Mouse (Mus musculus): ENCODE measurements around the gene Hadh. TPM values are rescaled to one million over a fixed set of nuclear protein-coding genes. Genes with fewer than 3 reads are reported as not detected.

The Hadh gene
- polyA plus RNA-seq, 1 experiment from 2014 or later: 27.6 TPM

DNA sequence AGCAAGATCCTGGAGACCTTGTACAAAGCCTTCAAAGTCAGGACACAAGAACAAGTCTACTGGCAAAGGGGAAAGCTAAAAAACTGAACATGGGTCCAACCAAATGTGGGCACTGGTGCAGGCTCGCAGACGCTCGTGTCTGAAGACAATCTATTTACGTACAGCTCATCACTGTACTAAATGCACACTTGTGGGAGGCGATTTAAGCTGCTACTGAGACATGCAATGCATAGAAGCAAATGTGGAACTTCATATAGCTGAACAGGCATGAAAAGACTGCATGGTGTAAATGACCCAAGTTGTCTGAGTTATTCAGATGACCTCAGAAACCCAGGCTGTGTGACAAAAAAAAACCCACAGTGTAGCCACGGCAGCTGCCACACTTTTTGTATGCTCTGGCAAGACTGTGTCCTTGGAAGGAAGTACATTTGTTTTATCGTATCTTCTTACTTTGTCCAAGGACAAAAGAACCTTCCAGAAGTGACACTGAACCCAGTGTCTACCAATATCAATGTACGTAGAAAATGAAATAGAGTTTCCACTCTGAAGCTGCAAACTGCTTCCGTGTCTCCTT is 12.4 kb downstream of the Hadh start:
- H3K9ac ChIP-seq: no peak overlapping the region
- no peak for ATAC-seq (ENCODE audit: low FRiP score)
- H3K4me1 ChIP-seq (replicated peaks; ENCODE audit: control insufficient read depth, insufficient read depth, low read length): no peaks in the 10 kb centered on the region
- 92% methylated on average over 9 of the region's 9 CpGs for WGBS
- no peak overlapping the region for H3K4me3 ChIP-seq (replicated peaks; ENCODE audit: low read length)
- DNase-seq (ENCODE audit: low spot score): no peak
- H3K36me3 ChIP-seq (replicated peaks; ENCODE audit: control insufficient read depth, insufficient read depth): no peaks in the 10 kb centered on the region
- no peak overlapping the region for H3K27ac ChIP-seq
- no peaks in the 10 kb centered on the region for H3K27me3 ChIP-seq (ENCODE audit: control insufficient read depth, insufficient read depth, low read length)
- H3K9me3 ChIP-seq (ENCODE audit: control insufficient read depth, low read length): 0 out of 2 replicates have a peak, but pooled peaks cover 7% of the 10 kb centered on the region
- H3K4me2 ChIP-seq (replicated peaks): no peak overlapping the region

GRCm38 (mm10) chr3:131258921-131259320 is 13.0 kb downstream of the Hadh start:
- ATAC-seq (ENCODE audit: low FRiP score) (no peak), DNase-seq (ENCODE audit: low spot score) (no peak)
- Histone ChIP-seq H3K27me3 (ENCODE audit: control insufficient read depth, insufficient read depth, low read length) (no peaks in the 10 kb centered on the region), H3K9ac (no peak overlapping the region), H3K36me3 (replicated peaks; ENCODE audit: control insufficient read depth, insufficient read depth) (no peaks in the 10 kb centered on the region), H3K4me1 (replicated peaks; ENCODE audit: control insufficient read depth, insufficient read depth, low read length) (no peaks in the 10 kb centered on the region), H3K27ac (no peak overlapping the region), H3K4me2 (replicated peaks) (no peak overlapping the region), H3K4me3 (replicated peaks; ENCODE audit: low read length) (no peak overlapping the region), H3K9me3 (ENCODE audit: control insufficient read depth, low read length) (0 out of 2 replicates have a peak, but pooled peaks cover 7% of the 10 kb centered on the region)
- 91% methylated on average over 3 of the region's 3 CpGs for WGBS

GRCm38 (mm10) chr3:131255399-131255981 is 16.4 kb downstream of the Hadh start:
- Histone ChIP-seq H3K9me3 (ENCODE audit: control insufficient read depth, low read length) (no peaks in the 10 kb centered on the region), H3K4me1 (replicated peaks; ENCODE audit: control insufficient read depth, insufficient read depth, low read length) (no peaks in the 10 kb centered on the region), H3K4me3 (replicated peaks; ENCODE audit: low read length) (no peak overlapping the region), H3K4me2 (replicated peaks) (no peak overlapping the region), H3K27ac (no peak overlapping the region), H3K9ac (no peak overlapping the region), H3K36me3 (replicated peaks; ENCODE audit: control insufficient read depth, insufficient read depth) (no peaks in the 10 kb centered on the region), H3K27me3 (ENCODE audit: control insufficient read depth, insufficient read depth, low read length) (no peaks in the 10 kb centered on the region)
- no peak for DNase-seq (ENCODE audit: low spot score)
- ATAC-seq (ENCODE audit: low FRiP score): no peak
- WGBS: 95% methylated on average over 3 of the region's 3 CpGs

GRCm38 (mm10) chr3:131254991-131255390 is 16.9 kb downstream of the Hadh start:
- no peak overlapping the region for H3K9ac ChIP-seq
- no peaks in the 10 kb centered on the region for H3K27me3 ChIP-seq (ENCODE audit: control insufficient read depth, insufficient read depth, low read length)
- 93% methylated on average over 4 of the region's 4 CpGs for WGBS

DNA sequence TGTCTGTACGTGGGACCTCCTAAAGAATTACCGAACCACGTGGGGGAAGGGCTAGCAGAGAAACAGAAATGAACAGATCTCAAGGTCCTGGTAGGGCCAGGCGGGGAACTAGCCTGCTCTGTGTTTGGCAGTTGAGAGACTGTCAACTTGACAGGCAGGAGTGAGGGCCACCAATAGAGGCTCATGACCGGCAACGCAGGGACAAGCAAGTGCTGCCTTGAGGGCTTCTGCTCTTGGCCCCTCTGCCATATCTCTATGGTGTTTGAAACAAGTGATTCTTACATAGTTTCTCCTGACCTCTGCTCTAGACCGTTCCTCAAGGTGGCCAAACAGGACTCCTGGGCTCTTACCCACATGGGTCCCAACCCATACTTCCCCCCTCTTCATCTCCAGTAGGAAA is 20.3 kb downstream of the Hadh start:
- H3K9me3 ChIP-seq (ENCODE audit: control insufficient read depth, low read length): no peaks in the 10 kb centered on the region
- no peak overlapping the region for H3K4me3 ChIP-seq (replicated peaks; ENCODE audit: low read length)
- no peaks in the 10 kb centered on the region for H3K27me3 ChIP-seq (ENCODE audit: control insufficient read depth, insufficient read depth, low read length)
- DNase-seq (ENCODE audit: low spot score): no peak
- no peak overlapping the region for H3K27ac ChIP-seq
- no peaks in the 10 kb centered on the region for H3K36me3 ChIP-seq (replicated peaks; ENCODE audit: control insufficient read depth, insufficient read depth)
- H3K9ac ChIP-seq: no peak overlapping the region
- no peak for ATAC-seq (ENCODE audit: low FRiP score)
- no peak overlapping the region for H3K4me2 ChIP-seq (replicated peaks)
- H3K4me1 ChIP-seq (replicated peaks; ENCODE audit: control insufficient read depth, insufficient read depth, low read length): no peaks in the 10 kb centered on the region
- 92% methylated on average over 7 of the region's 7 CpGs for WGBS

More at GRCm38 (mm10) chr3:131254991-131255390, 16.9 kb downstream of the Hadh start:
- Histone ChIP-seq H3K27ac (no peak overlapping the region), H3K36me3 (replicated peaks; ENCODE audit: control insufficient read depth, insufficient read depth) (no peaks in the 10 kb centered on the region), H3K4me2 (replicated peaks) (no peak overlapping the region), H3K4me1 (replicated peaks; ENCODE audit: control insufficient read depth, insufficient read depth, low read length) (no peaks in the 10 kb centered on the region), H3K4me3 (replicated peaks; ENCODE audit: low read length) (no peak overlapping the region), H3K9me3 (ENCODE audit: control insufficient read depth, low read length) (no peaks in the 10 kb centered on the region)
- no peak for DNase-seq (ENCODE audit: low spot score)
- no peak for ATAC-seq (ENCODE audit: low FRiP score)

- ATAC-seq (ENCODE audit: low FRiP score) (no peak), DNase-seq (ENCODE audit: low spot score) (no peak)
- 95% methylated on average over 13 of the region's 13 CpGs for WGBS
- no peaks in the 10 kb centered on the region for H3K36me3 ChIP-seq (replicated peaks; ENCODE audit: control insufficient read depth, insufficient read depth)
- no peaks in the 10 kb centered on the region for H3K9me3 ChIP-seq (ENCODE audit: control insufficient read depth, low read length)
- H3K9ac ChIP-seq: no peak overlapping the region
- H3K27ac ChIP-seq: no peak overlapping the region
- no peaks in the 10 kb centered on the region for H3K27me3 ChIP-seq (ENCODE audit: control insufficient read depth, insufficient read depth, low read length)
- H3K4me2 ChIP-seq (replicated peaks): no peak overlapping the region
- no peaks in the 10 kb centered on the region for H3K4me1 ChIP-seq (replicated peaks; ENCODE audit: control insufficient read depth, insufficient read depth, low read length)
- H3K4me3 ChIP-seq (replicated peaks; ENCODE audit: low read length): no peak overlapping the region
Measured at GRCm38 (mm10) chr3:131250978-131251377, 20.9 kb downstream of the Hadh start.

- no peak for ATAC-seq (ENCODE audit: low FRiP score)
- Histone ChIP-seq H3K27me3 (ENCODE audit: control insufficient read depth, insufficient read depth, low read length) (no peaks in the 10 kb centered on the region), H3K4me1 (replicated peaks; ENCODE audit: control insufficient read depth, insufficient read depth, low read length) (no peaks in the 10 kb centered on the region), H3K4me2 (replicated peaks) (no peak overlapping the region), H3K9ac (no peak overlapping the region), H3K27ac (no peak overlapping the region), H3K36me3 (replicated peaks; ENCODE audit: control insufficient read depth, insufficient read depth) (no peaks in the 10 kb centered on the region), H3K9me3 (ENCODE audit: control insufficient read depth, low read length) (no peaks in the 10 kb centered on the region), H3K4me3 (replicated peaks; ENCODE audit: low read length) (no peak overlapping the region)
- DNase-seq (ENCODE audit: low spot score): no peak
- WGBS: 93% methylated on average over 2 of the region's 2 CpGs
Measured at GRCm38 (mm10) chr3:131250283-131250682, 21.6 kb downstream of the Hadh start.

DNA sequence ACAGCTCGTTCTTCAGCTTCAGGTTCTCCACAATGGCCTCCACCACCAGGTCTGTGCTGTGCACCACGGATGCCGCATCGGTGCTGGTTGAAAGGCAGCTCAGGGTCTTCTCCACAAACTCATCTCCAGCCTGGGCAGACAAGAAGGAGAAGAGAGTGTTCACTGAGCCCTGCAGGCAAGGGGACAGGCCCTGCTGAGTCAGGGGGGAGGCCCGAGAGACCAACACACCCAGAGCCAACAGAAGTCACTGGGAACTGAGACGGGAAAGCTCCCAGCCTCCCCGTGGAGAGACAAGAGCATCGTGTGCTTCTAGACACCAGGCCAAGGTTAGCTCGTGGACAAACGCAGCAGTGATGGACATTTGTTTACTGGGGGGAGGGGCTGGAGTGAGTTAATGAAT is 23.5 kb downstream of the Hadh start:
- no peaks in the 10 kb centered on the region for H3K4me1 ChIP-seq (replicated peaks; ENCODE audit: control insufficient read depth, insufficient read depth, low read length)
- H3K4me2 ChIP-seq (replicated peaks): no peak overlapping the region
- H3K27me3 ChIP-seq (ENCODE audit: control insufficient read depth, insufficient read depth, low read length): no peaks in the 10 kb centered on the region
- no peaks in the 10 kb centered on the region for H3K36me3 ChIP-seq (replicated peaks; ENCODE audit: control insufficient read depth, insufficient read depth)
- no peaks in the 10 kb centered on the region for H3K9me3 ChIP-seq (ENCODE audit: control insufficient read depth, low read length)
- DNase-seq (ENCODE audit: low spot score) (no peak), ATAC-seq (ENCODE audit: low FRiP score) (no peak)
- no peak overlapping the region for H3K4me3 ChIP-seq (replicated peaks; ENCODE audit: low read length)
- no peak overlapping the region for H3K27ac ChIP-seq
- no peak overlapping the region for H3K9ac ChIP-seq
- 82% methylated on average over 10 of the region's 10 CpGs for WGBS

DNA sequence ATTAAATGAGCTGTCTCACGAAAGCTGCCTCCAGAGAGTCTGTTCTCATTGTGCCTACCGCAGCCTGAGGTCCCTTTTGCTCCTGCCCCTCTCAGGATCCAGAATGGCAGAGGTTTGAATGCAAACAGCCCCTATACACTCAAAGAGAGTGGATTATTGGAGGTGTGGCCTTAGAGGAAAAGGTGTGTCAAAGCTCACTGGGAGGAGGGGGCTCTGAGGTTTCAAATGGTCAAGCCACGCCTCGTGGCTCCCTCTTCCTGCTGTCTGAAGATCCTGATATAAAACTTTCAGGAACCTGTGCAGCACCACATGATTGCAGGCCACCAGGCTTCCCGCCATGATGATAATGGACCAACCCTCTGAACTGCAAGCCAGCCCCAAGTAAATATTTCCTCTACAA is 24.1 kb downstream of the Hadh start:
- DNase-seq (ENCODE audit: low spot score): no peak
- WGBS: 87% methylated on average over 5 of the region's 5 CpGs

GRCm38 (mm10) chr3:131247447-131247846 is 24.5 kb downstream of the Hadh start:
- Histone ChIP-seq H3K4me2 (replicated peaks) (no peak overlapping the region), H3K27me3 (ENCODE audit: control insufficient read depth, insufficient read depth, low read length) (no peaks in the 10 kb centered on the region), H3K4me1 (replicated peaks; ENCODE audit: control insufficient read depth, insufficient read depth, low read length) (no peaks in the 10 kb centered on the region), H3K4me3 (replicated peaks; ENCODE audit: low read length) (no peak overlapping the region), H3K27ac (no peak overlapping the region), H3K36me3 (replicated peaks; ENCODE audit: control insufficient read depth, insufficient read depth) (no peaks in the 10 kb centered on the region), H3K9me3 (ENCODE audit: control insufficient read depth, low read length) (no peaks in the 10 kb centered on the region), H3K9ac (no peak overlapping the region)
- ATAC-seq (ENCODE audit: low FRiP score) (no peak), DNase-seq (ENCODE audit: low spot score) (no peak)
- WGBS: 79% methylated on average over 6 of the region's 6 CpGs

More for the DNA sequence above, 24.1 kb downstream of the Hadh start:
- Histone ChIP-seq H3K27ac (no peak overlapping the region), H3K36me3 (replicated peaks; ENCODE audit: control insufficient read depth, insufficient read depth) (no peaks in the 10 kb centered on the region), H3K27me3 (ENCODE audit: control insufficient read depth, insufficient read depth, low read length) (no peaks in the 10 kb centered on the region), H3K9me3 (ENCODE audit: control insufficient read depth, low read length) (no peaks in the 10 kb centered on the region), H3K4me1 (replicated peaks; ENCODE audit: control insufficient read depth, insufficient read depth, low read length) (no peaks in the 10 kb centered on the region), H3K9ac (no peak overlapping the region), H3K4me2 (replicated peaks) (no peak overlapping the region), H3K4me3 (replicated peaks; ENCODE audit: low read length) (no peak overlapping the region)
- ATAC-seq (ENCODE audit: low FRiP score): no peak

Data from hindbrain, embryonic 14.5 days (tissue).